Mouse (Mus musculus) hindbrain, embryonic 15.5 days (tissue): ENCODE results near the gene Slc36a1. TPM values are rescaled to one million over a fixed set of nuclear protein-coding genes. Genes with fewer than 3 reads are reported as not detected.

ENCODE experiments used
- ATAC-seq: fragments of 200-750 bp; cut with Nextera tagmentation; 2 replicates; pipeline ENCODE4 v1.8.0; 2017; ENCODE audit warnings: low read depth, moderate number of reproducible peaks, moderate TSS enrichment; ENCODE audit not compliant: low FRiP score
- H3K27ac ChIP-seq: fragments of 300-500 bp; sonication (generic); replicated peaks from 2 replicates; pipeline ENCODE4 v1.5.1; 2015; ENCODE audit warnings: mild to moderate bottlenecking, inconsistent platforms
- H3K27me3 ChIP-seq: fragments of 300-500 bp; sonication (generic); 2 replicates; pipeline ENCODE4 v1.6.1; 2015; ENCODE audit warnings: control low read depth, inconsistent platforms
- H3K36me3 ChIP-seq: fragments of 300-500 bp; sonication (generic); 2 replicates; pipeline ENCODE4 v1.6.1; 2015; ENCODE audit warnings: control low read depth, inconsistent platforms
- H3K4me1 ChIP-seq: fragments of 300-500 bp; sonication (generic); replicated peaks from 2 replicates; pipeline ENCODE4 v1.6.1; 2015; ENCODE audit warnings: control low read depth, inconsistent platforms
- H3K4me2 ChIP-seq: fragments of 300-500 bp; sonication (generic); 2 replicates; pipeline ENCODE4 v1.6.1; 2015; ENCODE audit warnings: moderate library complexity, mild to moderate bottlenecking, inconsistent platforms
- H3K4me3 ChIP-seq: fragments of 300-500 bp; sonication (generic); 2 replicates; pipeline ENCODE4 v1.5.1; 2015; ENCODE audit warnings: mild to moderate bottlenecking, inconsistent platforms
- H3K9ac ChIP-seq: fragments of 300-500 bp; sonication (generic); 2 replicates; pipeline ENCODE4 v1.6.1; 2015; ENCODE audit warnings: inconsistent platforms
- H3K9me3 ChIP-seq: fragments of 300-500 bp; sonication (generic); 2 replicates; pipeline ENCODE4 v1.6.1; 2016; ENCODE audit warnings: control low read depth, inconsistent platforms
- WGBS: fragments of 180-500 bp; shearing (Covaris S2); methylation state at CpG from one replicate; pipeline ENCODE4 v1.1.7; 2015; 5-methylcytosine and 5-hydroxymethylcytosine counted together
- polyA plus RNA-seq: library from polyadenylated mRNA; unstranded; fragments of >200 nt; fragmentation: Nextera tagmentation; extraction: Ambion mirVana; gene quantifications from 2 replicates; pipeline ENCODE4 v1.2.1, GENCODE M21; 2015

The Slc36a1 gene
- polyA plus RNA-seq, 1 experiment from 2014 or later = 3.2 TPM

DNA sequence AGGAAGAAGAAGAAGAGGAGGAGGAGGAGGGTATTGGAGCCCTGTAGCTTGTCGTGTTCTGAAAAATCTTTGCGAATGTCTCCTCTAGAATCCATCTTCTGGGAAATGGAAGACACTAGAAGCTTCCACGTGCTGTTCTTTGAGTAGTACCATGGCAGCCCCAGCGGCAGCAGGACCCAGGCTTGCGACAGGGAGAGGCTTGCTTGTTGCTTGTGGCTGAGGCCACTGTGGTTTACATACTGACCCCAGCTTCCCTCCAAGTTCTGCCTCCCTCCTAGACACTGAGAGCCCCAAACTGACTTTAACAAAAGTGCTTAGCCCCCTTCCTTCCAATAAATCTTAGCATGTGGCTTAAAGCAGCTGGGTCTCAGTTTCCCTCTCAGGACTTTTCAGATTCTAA is 19.9 kb upstream of the Slc36a1 start:
- H3K4me1 ChIP-seq = no peaks in the 10 kb centered on the region
- no peak overlapping the region for H3K4me3 ChIP-seq
- 84% methylated on average over 5 of the region's 5 CpGs for WGBS
- H3K27ac ChIP-seq = no peak overlapping the region
- no peaks in the 10 kb centered on the region for H3K36me3 ChIP-seq
- H3K4me2 ChIP-seq = no peak overlapping the region
- H3K9ac ChIP-seq = no peak overlapping the region
- no peak for ATAC-seq
- no peaks in the 10 kb centered on the region for H3K27me3 ChIP-seq
- no peaks in the 10 kb centered on the region for H3K9me3 ChIP-seq

DNA sequence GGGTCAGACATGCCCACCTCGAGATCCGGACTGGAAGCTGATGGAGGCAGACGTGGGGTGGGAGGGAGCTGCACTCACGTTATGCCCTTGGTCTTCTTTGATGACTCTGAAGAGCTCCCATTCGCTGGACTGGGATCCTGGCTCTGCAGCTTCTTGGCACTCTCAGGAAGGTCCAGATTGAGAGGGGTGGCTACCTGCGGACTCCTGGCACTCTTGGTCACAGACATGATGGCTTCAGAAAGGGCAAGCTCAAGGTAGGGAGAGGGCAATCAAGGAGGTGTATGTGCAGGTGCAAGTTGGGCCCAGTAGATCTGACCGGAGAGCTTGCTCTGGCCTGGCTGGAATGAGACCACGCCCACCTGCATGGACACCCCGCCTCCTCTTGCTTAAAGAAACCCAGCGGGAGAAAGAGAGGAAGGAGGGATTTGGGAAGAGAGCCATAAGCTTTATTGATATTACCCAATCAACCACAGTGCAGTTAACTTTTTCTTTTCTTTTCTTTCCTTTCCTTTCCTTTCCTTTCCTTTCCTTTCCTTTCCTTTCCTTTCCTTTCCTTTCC is 19.3 kb upstream of the Slc36a1 start, which contains the start of gene Slc36a2:
TSS of gene Slc36a2 (minus strand) at position 345 of the 559 bp plus-strand sequence.
- no peak within 1 kb of the TSS for H3K9ac ChIP-seq
- no peak within 1 kb of the TSS for H3K27ac ChIP-seq
- no peaks in the 10 kb centered on the region for H3K36me3 ChIP-seq
- H3K4me3 ChIP-seq = no peak within 1 kb of the TSS
- H3K27me3 ChIP-seq = no peaks in the 10 kb centered on the region
- no peak within 1 kb of the TSS for H3K4me2 ChIP-seq
- ATAC-seq = no peak
- H3K4me1 ChIP-seq = no peaks in the 10 kb centered on the region
- H3K9me3 ChIP-seq = no peaks in the 10 kb centered on the region
- WGBS = 28% methylated on average over 10 of the region's 10 CpGs

DNA sequence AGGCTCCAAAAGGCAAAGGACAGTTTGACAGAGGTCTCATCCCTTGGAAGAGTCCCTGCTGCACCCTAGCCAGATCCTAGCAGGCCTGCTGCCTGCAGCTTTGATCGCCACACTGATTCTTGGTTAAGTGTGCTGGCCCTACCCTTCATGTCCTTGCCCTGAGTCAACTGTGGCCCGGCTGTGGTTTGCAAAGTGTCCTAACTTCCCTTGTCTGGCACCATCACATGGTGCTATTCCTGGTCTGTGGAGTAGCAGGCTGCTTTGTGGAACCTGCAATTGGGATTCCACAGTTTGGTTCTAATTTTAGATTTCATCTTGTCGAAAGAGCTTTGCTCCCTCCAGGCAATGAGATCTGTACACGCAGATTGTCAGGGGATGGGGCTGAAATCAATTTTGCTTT is 16.9 kb upstream of the Slc36a1 start:
- H3K27ac ChIP-seq = no peak overlapping the region
- no peak for ATAC-seq
- 81% methylated on average over 4 of the region's 4 CpGs for WGBS
- no peaks in the 10 kb centered on the region for H3K4me1 ChIP-seq
- no peak overlapping the region for H3K4me3 ChIP-seq
- H3K9me3 ChIP-seq = no peaks in the 10 kb centered on the region
- H3K9ac ChIP-seq = no peak overlapping the region
- no peaks in the 10 kb centered on the region for H3K36me3 ChIP-seq
- no peaks in the 10 kb centered on the region for H3K27me3 ChIP-seq
- no peak overlapping the region for H3K4me2 ChIP-seq

DNA sequence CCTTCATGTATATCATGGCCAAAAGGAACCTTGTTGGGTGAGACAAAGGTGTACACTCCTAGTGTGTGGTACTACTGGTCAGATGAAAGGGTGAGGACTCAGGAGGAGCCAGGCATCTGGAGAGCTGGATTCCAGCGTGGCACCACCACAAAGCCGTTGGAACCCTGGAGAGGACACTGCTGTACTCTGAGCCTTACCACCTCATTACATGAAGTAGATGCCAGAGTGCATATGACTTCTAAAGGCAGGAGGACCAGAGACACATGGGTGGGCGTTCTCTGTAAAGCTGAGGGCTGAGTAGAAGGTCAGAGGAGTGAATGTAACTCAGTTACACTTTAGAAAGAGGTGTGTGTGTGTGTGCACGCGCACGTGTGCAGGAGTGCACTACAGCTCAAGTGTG is 16.4 kb upstream of the Slc36a1 start:
- Histone ChIP-seq H3K9me3 (no peaks in the 10 kb centered on the region), H3K36me3 (no peaks in the 10 kb centered on the region), H3K27ac (no peak overlapping the region), H3K4me2 (no peak overlapping the region), H3K27me3 (no peaks in the 10 kb centered on the region), H3K4me1 (no peaks in the 10 kb centered on the region), H3K9ac (no peak overlapping the region), H3K4me3 (no peak overlapping the region)
- 82% methylated on average over 6 of the region's 6 CpGs for WGBS
- ATAC-seq = no peak

GRCm38 (mm10) chr11:55190216-55190615 is 13.9 kb upstream of the Slc36a1 start:
- Histone ChIP-seq H3K27ac (no peak overlapping the region), H3K4me1 (no peaks in the 10 kb centered on the region), H3K36me3 (no peaks in the 10 kb centered on the region), H3K4me2 (no peak overlapping the region), H3K9me3 (no peaks in the 10 kb centered on the region), H3K9ac (no peak overlapping the region), H3K27me3 (no peaks in the 10 kb centered on the region), H3K4me3 (no peak overlapping the region)
- ATAC-seq = no peak
- WGBS = 82% methylated on average over 3 of the region's 3 CpGs

DNA sequence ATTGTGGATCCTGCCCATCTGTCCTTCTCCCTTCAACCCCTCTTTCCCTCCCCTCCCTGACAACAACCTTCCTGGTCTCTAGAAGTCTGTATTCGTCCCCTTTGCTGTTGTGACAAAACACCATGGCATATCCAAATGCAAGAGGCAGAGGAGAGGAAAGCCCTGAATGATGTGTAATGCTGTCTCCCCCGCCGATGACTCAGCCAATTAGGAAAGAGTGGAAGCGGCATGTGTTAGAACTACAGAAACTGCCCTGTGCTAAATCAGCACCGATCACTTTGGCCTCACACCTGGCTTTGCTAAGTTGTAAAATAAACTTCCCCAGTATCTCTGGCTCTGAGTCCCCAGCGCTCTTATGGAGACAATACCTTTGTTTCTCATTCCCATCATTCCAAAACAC is 7.1 kb upstream of the Slc36a1 start:
- Histone ChIP-seq H3K4me3 (no peak overlapping the region), H3K36me3 (no peaks in the 10 kb centered on the region)

DNA sequence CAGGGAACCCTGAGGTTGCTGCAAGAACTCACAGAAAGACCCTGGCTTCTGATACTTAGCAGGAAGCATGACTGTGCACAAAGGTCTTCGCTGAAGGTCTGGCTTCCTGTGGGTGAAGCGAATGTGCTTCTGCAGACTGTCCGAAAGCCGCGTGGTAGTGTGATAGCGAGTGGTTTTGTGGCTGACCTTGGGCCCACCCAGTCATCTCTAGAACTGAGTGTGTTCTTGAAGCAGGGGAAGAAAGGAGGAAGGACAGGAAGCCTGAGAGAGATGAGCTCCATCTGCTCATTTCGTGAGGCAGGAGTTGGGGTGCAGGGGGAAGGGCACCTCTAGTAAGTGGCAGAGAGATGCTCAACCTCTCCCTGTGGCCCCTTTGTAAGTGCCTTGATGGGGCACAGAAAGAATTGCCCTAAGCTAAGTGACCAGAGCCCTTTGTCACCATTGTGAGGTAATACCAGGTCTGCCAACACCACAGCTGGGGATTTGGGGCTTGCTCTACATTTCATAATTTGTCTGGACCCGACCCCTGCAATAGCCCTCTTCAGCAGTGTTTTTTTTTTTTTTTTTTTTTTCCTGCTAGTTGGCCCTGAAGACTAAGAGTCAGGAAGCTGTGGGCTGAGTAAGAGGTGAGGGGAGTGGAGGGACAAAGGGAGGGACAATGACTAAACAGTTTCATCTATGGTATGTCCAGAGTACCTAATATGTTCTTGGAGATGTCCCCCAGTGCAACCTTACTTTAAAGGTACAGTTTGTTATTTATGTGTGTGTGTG is 6.2 kb upstream of the Slc36a1 start:
- no peak overlapping the region for H3K4me2 ChIP-seq
- no peaks in the 10 kb centered on the region for H3K4me1 ChIP-seq
- H3K9me3 ChIP-seq = no peaks in the 10 kb centered on the region
- H3K9ac ChIP-seq = no peak overlapping the region
- WGBS = 84% methylated on average over 8 of the region's 8 CpGs
- no peak overlapping the region for H3K27ac ChIP-seq
- no peaks in the 10 kb centered on the region for H3K36me3 ChIP-seq
- ATAC-seq = no peak
- no peak overlapping the region for H3K4me3 ChIP-seq
- 0 out of 2 replicates have a peak, but pooled peaks cover 3% of the 10 kb centered on the region for H3K27me3 ChIP-seq

More for the DNA sequence above, 7.1 kb upstream of the Slc36a1 start:
- Histone ChIP-seq H3K27ac (no peak overlapping the region), H3K9me3 (no peaks in the 10 kb centered on the region), H3K4me1 (no peaks in the 10 kb centered on the region), H3K27me3 (no peaks in the 10 kb centered on the region), H3K9ac (no peak overlapping the region), H3K4me2 (no peak overlapping the region)
- WGBS = 77% methylated on average over 6 of the region's 6 CpGs
- ATAC-seq = no peak

GRCm38 (mm10) chr11:55204602-55205001 is 452 bp downstream of the Slc36a1 start:
- peak overlapping the region; percentile 88 for H3K4me2 ChIP-seq
- H3K36me3 ChIP-seq = no peaks in the 10 kb centered on the region
- 4% methylated on average over 17 of the region's 17 CpGs for whole genome bisulfite sequencing
- no peaks in the 10 kb centered on the region for H3K9me3 ChIP-seq
- ATAC-seq = no peak
- H3K4me1 ChIP-seq = peaks cover 23% of the 10 kb centered on the region
- H3K27ac ChIP-seq = peak overlapping the region; percentile 54; the same call in 1 of the 2 replicates
- H3K4me3 ChIP-seq = peak overlapping the region; percentile 86
- H3K27me3 ChIP-seq = 0 out of 2 replicates have a peak, but pooled peaks cover 3% of the 10 kb centered on the region
- H3K9ac ChIP-seq = peak overlapping the region; percentile 82

DNA sequence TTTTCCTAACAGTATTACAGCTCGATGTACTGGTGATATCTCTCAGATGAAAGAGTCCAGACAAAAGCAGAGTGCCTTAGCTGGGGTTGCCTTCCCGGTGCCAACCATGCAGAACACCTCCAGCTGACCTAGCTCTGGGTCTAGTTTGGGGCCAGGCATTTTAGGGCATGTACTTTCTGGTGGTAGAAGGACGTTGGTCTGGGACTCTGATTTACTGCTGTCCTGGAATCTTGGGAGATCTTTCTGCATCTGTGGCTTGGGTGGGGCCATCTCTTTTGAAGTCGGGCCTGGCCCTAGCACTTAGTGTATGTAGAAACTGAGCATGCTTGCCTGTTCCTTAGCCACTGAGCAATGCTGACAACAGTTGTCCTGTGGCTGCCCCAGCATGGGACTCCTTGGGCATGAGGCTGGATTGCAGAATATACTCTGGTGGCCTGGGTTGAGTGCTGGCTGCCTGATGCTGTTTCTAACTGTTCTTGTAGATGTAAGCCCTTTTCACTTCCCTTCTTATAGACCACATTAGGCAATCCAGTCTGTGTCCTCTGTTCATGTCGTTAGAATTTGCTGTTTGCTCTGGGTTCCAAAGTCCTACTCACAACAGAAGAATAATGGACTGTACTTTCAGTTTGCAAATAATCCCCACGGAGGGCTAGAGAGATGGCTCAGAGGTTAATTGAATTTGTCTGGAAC is 4.0 kb downstream of the Slc36a1 start:
- ATAC-seq = no peak

GRCm38 (mm10) chr11:55209032-55209431 is 4.9 kb downstream of the Slc36a1 start:
- Histone ChIP-seq H3K9me3 (no peaks in the 10 kb centered on the region), H3K27me3 (no peaks in the 10 kb centered on the region), H3K9ac (no peak overlapping the region), H3K36me3 (no peaks in the 10 kb centered on the region), H3K27ac (no peak overlapping the region), H3K4me3 (no peak overlapping the region), H3K4me1 (peaks cover 23% of the 10 kb centered on the region), H3K4me2 (no peak overlapping the region)
- no peak for ATAC-seq
- 80% methylated on average over 2 of the region's 2 CpGs for WGBS

More for the DNA sequence above, 4.0 kb downstream of the Slc36a1 start:
- Histone ChIP-seq H3K9ac (no peak overlapping the region), H3K9me3 (no peaks in the 10 kb centered on the region), H3K27ac (no peak overlapping the region), H3K36me3 (no peaks in the 10 kb centered on the region), H3K4me1 (peaks cover 23% of the 10 kb centered on the region), H3K4me3 (no peak overlapping the region), H3K27me3 (no peaks in the 10 kb centered on the region), H3K4me2 (no peak overlapping the region)
- 68% methylated on average over 6 of the region's 6 CpGs for WGBS

DNA sequence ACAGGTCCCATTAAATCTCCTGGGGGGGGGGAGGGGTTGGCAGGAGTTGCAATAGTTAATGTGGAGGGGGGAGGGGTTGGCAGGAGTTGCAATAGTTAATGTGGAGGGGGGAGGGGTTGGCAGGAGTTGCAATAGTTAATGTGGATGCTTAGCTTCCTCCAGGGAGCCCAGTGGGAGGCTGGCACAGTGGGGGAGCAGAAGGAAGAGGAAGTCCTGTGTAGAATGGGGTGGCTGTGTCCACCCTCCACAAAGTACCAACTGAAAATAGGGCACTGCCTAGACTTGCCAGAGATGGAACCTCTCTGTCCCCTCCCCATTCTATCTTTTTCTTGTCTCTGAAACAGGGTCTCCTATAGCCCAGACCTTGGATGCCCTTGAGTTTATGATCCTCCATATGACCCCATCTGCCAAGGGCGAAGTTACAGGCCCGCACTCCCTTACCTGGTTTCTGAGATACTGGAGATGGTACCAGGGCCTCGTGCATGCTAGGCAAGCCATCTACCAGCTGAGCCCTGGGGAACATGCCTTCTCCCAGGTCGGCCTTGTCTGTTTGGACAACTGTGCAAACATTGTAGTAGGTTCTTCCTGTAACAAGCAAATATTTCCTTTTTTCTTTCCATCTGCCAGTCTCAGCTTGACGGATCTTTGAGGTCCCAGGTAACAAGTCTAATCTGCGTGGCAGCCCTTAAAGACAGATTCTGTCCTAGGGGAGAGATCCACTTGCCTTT is 5.6 kb downstream of the Slc36a1 start:
- no peak for ATAC-seq
- no peaks in the 10 kb centered on the region for H3K9me3 ChIP-seq
- no peak overlapping the region for H3K27ac ChIP-seq
- 88% methylated on average over 6 of the region's 6 CpGs for WGBS
- no peak overlapping the region for H3K4me2 ChIP-seq
- H3K36me3 ChIP-seq = no peaks in the 10 kb centered on the region
- H3K27me3 ChIP-seq = no peaks in the 10 kb centered on the region
- no peak overlapping the region for H3K9ac ChIP-seq
- no peak overlapping the region for H3K4me3 ChIP-seq
- H3K4me1 ChIP-seq = peaks cover 22% of the 10 kb centered on the region

- H3K36me3 ChIP-seq = no peaks in the 10 kb centered on the region
- H3K4me3 ChIP-seq = no peak overlapping the region
- no peaks in the 10 kb centered on the region for H3K4me1 ChIP-seq
- H3K27ac ChIP-seq = no peak overlapping the region
- H3K4me2 ChIP-seq = no peak overlapping the region
- ATAC-seq = no peak
- no peaks in the 10 kb centered on the region for H3K9me3 ChIP-seq
- 97% methylated on average over 4 of the region's 4 CpGs for WGBS
- no peaks in the 10 kb centered on the region for H3K27me3 ChIP-seq
- no peak overlapping the region for H3K9ac ChIP-seq
Measured at GRCm38 (mm10) chr11:55213518-55213917, 9.4 kb downstream of the Slc36a1 start.
